Mouse (Mus musculus) neutrophil, adult 59 days (primary cell): ENCODE data around the gene Mfsd4b5. TPM values are rescaled to one million over a fixed set of nuclear protein-coding genes. Genes with fewer than 3 reads are reported as not detected.

ENCODE experiments used
- total RNA-seq, 2 experiments: library from RNA; stranded (reverse); gene quantifications; 1 replicate in 1 of 2; 2 replicates in 1 of 2; pipeline ENCODE4 v1.2.4; 2023

The Mfsd4b5 gene
- total RNA-seq: under 1 TPM; 0.60 to 0.62 TPM

DNA sequence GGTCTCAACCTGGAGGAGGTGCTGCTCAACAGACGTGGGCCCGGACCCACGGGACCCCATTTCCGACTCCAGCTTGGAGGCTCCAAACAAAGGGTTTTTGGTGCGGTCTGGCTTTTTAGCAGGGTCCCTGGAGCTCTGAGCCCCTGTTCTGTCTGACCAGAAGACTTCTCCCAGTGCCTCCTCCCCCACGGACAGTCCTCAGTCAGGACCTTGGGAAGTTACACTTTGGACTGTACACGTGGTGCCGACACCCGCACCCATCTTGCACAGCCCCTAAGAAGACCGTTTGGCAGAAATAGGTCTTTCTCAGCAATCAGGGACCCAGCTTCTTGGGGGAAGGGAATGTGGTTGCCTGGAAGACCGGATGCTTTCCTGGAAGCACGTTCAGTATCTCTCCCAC lies at the start of gene Mfsd4b5:
TSS of gene Mfsd4b5 (minus strand) at position 181 of the 400 bp plus-strand sequence.

GRCm38 (mm10) chr10:40024554-40025428 lies 38.3 kb upstream of the Mfsd4b5 start, which contains the start of gene Mfsd4b1:
Mfsd4b1 (minus strand) TSS chr10:40025268.

GRCm38 (mm10) chr10:39959761-39960440 lies 26.5 kb downstream of the Mfsd4b5 start, which contains the start of gene Mfsd4b3:
Mfsd4b3 (minus strand) TSS chr10:39960153.

DNA sequence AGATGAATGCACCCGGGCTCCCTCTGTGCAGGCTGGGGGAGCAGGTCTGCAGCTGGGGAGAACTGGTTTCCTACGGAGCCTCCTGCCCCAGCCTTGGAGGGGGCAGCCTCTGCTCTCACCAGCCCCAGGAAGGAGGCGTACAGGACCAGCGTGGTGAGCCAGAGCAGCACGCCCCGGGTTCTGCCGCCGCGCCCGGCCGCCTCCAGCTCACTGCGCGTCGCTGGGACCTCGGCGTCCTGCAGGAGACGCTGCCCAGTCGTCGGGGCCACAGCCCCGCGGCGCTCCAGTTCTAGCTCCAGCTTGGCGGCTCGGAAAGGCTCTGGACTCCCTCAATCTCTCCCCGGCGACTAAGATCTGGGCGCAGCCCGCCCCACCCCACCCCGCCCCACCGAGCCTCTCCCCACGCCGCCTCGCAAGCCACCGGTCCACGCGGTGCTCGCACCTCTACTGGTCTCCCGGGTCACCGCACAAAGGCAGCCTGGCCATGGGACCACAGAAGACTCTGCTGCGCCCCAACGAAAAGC lies 59.8 kb downstream of the Mfsd4b5 start, which contains the start of gene Mfsd4b2:
TSS of gene Mfsd4b2 (minus strand) at position 308 of the 524 bp plus-strand sequence.

Other genes with a start within 250 kb of the Mfsd4b5 start
- gene Mfsd4b4, start 87.4 kb downstream of the Mfsd4b5 start, total RNA-seq: 1 to 10 TPM; 1.1 to 2.1 TPM
- gene Mfsd4b2, start 59.7 kb downstream of the Mfsd4b5 start, total RNA-seq: not detected
- 1 to 10 TPM; 1.3 to 1.6 TPM for gene Mfsd4b3, start 26.5 kb downstream of the Mfsd4b5 start, total RNA-seq
- not detected for gene Mfsd4b1, start 38.6 kb upstream of the Mfsd4b5 start, total RNA-seq
- gene Slc16a10, start 155.6 kb upstream of the Mfsd4b5 start, total RNA-seq: 10 to 100 TPM; 22.2 to 29.1 TPM